ENCODE assay signal across 18 mouse cellular contexts in the genomic region with DNA sequence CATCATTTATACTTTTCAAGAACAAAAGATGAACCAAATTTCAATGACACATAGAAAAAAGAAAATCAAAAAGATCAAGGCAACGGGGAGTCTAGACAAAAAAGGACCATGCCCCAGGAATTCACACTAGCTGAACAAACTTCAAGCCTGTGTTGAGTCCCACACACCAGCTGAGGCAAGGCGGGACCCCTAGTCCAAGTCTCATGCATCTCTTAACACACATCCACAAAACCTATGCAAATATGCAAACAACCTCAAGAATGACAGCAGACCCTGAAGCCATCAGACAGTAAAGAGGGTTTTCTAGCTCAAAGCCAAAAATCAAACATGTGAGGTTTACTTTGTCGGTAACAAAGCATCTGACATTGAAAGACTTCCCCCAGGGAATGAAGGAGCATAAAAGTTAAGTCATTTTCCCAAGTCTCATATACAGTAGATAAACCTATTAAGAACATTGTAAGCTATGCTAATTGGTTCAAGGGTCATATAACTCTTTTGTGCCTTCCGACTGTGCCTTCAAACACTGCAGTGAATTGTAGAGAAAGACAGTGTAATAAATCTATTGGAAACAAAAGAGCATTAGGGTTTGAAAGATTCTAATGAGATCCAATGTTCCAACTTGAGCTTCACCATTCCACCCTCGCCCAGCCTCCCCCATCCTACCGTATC.
"Had no signal": no experiment of that assay in that cellular context is flagged by ENCODE, and none has a peak within 500 bp of the region (broad histone marks: within the 10 kb centered on the region; RNA-seq: fewer than 3 reads in every experiment).

No protein-coding gene starts in this region.

- H3K9ac ChIP-seq: liver, embryonic 12.5 days; liver, embryonic 14.5 days; lung, embryonic 14.5 days; midbrain, embryonic 12.5 days had no signal

- H3K9me3 ChIP-seq: liver, embryonic 12.5 days; midbrain, embryonic 12.5 days had no signal

- H3K4me1 ChIP-seq: liver, embryonic 12.5 days; midbrain, embryonic 12.5 days had no signal

- H3K27ac ChIP-seq: liver, embryonic 12.5 days; liver, embryonic 14.5 days; midbrain, embryonic 12.5 days had no signal

- H3K4me3 ChIP-seq: liver, embryonic 12.5 days; midbrain, embryonic 12.5 days; myocyte had no signal

- H3K27me3 ChIP-seq: liver, embryonic 12.5 days; midbrain, embryonic 12.5 days had no signal

- H3K36me3 ChIP-seq: liver, embryonic 12.5 days; midbrain, embryonic 12.5 days had no signal

- H3K4me2 ChIP-seq: liver, embryonic 12.5 days; lung, embryonic 14.5 days; midbrain, embryonic 12.5 days had no signal

- DNase-seq: lung, adult 18-20 months; lung, embryonic 14.5 days; lung, postnatal 10 days; lung, postnatal 4 days; midbrain, embryonic 14.5 days; retina, postnatal 1 day; right cerebral cortex, adult 18-20 months; right cerebral cortex, postnatal 25 days; right cerebral cortex, postnatal 4 days; spleen, adult 18-20 months; thymus, adult 18-20 months; thymus, postnatal 25 days; thymus, postnatal 4 days had no signal

- ATAC-seq: liver, embryonic 12.5 days; midbrain, embryonic 16.5 days had no signal
